Mouse (Mus musculus) midbrain, postnatal 0 days (tissue): ENCODE measurements at regions not wholly inside any gene's neighbourhood (a gene's known extent, or its start where the extent isn't known, plus 50 kb on each side); places are given as distances from the start of the nearest gene placed in this dataset.

ENCODE experiments used
- ATAC-seq: fragments of 200-750 bp; cut with Nextera tagmentation; 2 replicates; pipeline ENCODE4 v1.8.0; 2017; ENCODE audit warnings: moderate number of reproducible peaks, mild to moderate bottlenecking, moderate TSS enrichment, moderate library complexity; ENCODE audit not compliant: low FRiP score
- DNase-seq: peaks from one replicate; pipeline ENCODE4 v3.0.0-alpha.2; 2015; ENCODE audit warnings: low spot score
- H3K27ac ChIP-seq: fragments of 300-500 bp; sonication (generic); 2 replicates; pipeline ENCODE4 v1.5.1; 2014; ENCODE audit warnings: low read depth, mild to moderate bottlenecking, low read length, mixed read lengths
- H3K27me3 ChIP-seq: fragments of 300-500 bp; sonication (generic); 2 replicates; pipeline ENCODE4 v1.6.1; 2014; ENCODE audit warnings: low read length, control low read depth, mixed read lengths; ENCODE audit not compliant: insufficient read depth
- H3K36me3 ChIP-seq: fragments of 300-500 bp; sonication (generic); 2 replicates; pipeline ENCODE4 v1.6.1; 2014; ENCODE audit warnings: low read length, control low read depth, mixed read lengths; ENCODE audit not compliant: insufficient read depth
- H3K4me1 ChIP-seq: fragments of 300-500 bp; sonication (generic); 2 replicates; pipeline ENCODE4 v1.6.1; 2014; ENCODE audit warnings: mild to moderate bottlenecking, control low read depth, antibody characterized with exemption, low read length, mixed read lengths; ENCODE audit not compliant: insufficient read depth
- H3K4me2 ChIP-seq: fragments of 300-500 bp; sonication (generic); 2 replicates; pipeline ENCODE4 v1.6.1; 2014; ENCODE audit warnings: low read depth, mild to moderate bottlenecking, low read length, mixed read lengths; ENCODE audit not compliant: poor library complexity, severe bottlenecking
- H3K4me3 ChIP-seq: fragments of 300-500 bp; sonication (generic); 2 replicates; pipeline ENCODE4 v1.5.1; 2014; ENCODE audit warnings: low read depth, mild to moderate bottlenecking, low read length, moderate library complexity
- H3K9ac ChIP-seq: fragments of 300-500 bp; sonication (generic); replicated peaks from 2 replicates; pipeline ENCODE4 v1.6.1; 2014; ENCODE audit warnings: mild to moderate bottlenecking, low read length, moderate library complexity, mixed read lengths; ENCODE audit not compliant: poor library complexity, severe bottlenecking
- H3K9me3 ChIP-seq: fragments of 300-500 bp; sonication (generic); 2 replicates; pipeline ENCODE4 v1.6.1; 2016; ENCODE audit warnings: low read length, control low read depth
- CTCF ChIP-seq: IDR thresholded peaks from 2 replicates; pipeline ENCODE4 v1.5.1; 2016; ENCODE audit warnings: antibody characterized with exemption, mild to moderate bottlenecking
- WGBS: fragments of 180-500 bp; shearing (Covaris S2); extraction: QIAGEN DNeasy Blood & Tissue Kit; methylation state at CpG from one replicate; pipeline ENCODE4 v1.1.7; 2014; 5-methylcytosine and 5-hydroxymethylcytosine counted together

- Histone ChIP-seq H3K4me3 (no peak overlapping the region), H3K27me3 (no peaks in the 10 kb centered on the region), H3K36me3 (no peaks in the 10 kb centered on the region), H3K4me2 (no peak overlapping the region), H3K9ac (no peak overlapping the region), H3K4me1 (no peaks in the 10 kb centered on the region), H3K9me3 (no peaks in the 10 kb centered on the region), H3K27ac (no peak overlapping the region)
- 92% methylated on average over 2 of the region's 2 CpGs for WGBS
- ATAC-seq: no peak
- no peak for DNase-seq
- TF ChIP-seq CTCF: no peak
Measured at GRCm38 (mm10) chr5:64673861-64674260, 129.3 kb upstream of the Klf3 start.

DNA sequence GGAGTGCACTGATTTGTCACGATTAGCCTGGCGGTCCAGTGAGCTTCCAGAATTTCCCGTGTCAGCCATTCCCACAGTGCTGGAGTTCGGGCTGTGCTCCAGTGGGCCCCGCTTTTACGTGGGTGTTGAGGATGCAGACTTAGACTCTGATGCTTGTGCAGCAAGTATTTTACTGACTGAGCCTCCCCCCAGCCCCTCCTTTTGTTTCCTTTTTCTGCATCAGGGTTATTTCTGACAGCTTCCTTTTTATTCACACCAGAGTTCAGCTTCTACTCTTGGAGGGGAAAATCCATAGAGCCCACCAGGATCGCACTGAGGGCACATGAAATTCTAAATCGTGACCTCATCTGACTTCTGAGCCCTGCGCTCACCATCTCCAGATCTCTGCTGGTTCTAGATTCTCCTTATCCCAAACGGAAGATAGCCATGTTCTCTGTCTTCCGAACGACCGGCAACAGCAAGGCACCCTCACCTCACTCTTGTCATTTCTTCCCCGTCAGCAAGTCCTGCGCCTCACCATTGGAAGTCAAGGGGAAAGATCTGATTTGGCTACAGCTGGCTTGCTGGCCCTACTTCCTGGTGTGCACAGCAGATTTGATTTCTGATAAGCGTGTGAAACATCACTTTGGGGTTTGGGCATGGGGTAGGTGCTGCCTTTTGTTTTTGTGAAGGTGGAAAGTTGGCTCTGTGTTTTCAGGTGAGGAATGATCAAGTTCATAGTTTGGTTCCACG lies 126.8 kb upstream of the Klf3 start:
- no peak overlapping the region for H3K4me3 ChIP-seq
- no peaks in the 10 kb centered on the region for H3K36me3 ChIP-seq
- no peak overlapping the region for H3K27ac ChIP-seq
- ATAC-seq: no peak
- WGBS: 92% methylated on average over 17 of the region's 17 CpGs
- H3K9ac ChIP-seq: no peak overlapping the region
- no peak for DNase-seq
- no peak for TF ChIP-seq CTCF
- no peaks in the 10 kb centered on the region for H3K27me3 ChIP-seq
- H3K9me3 ChIP-seq: no peaks in the 10 kb centered on the region
- H3K4me2 ChIP-seq: no peak overlapping the region
- no peaks in the 10 kb centered on the region for H3K4me1 ChIP-seq

DNA sequence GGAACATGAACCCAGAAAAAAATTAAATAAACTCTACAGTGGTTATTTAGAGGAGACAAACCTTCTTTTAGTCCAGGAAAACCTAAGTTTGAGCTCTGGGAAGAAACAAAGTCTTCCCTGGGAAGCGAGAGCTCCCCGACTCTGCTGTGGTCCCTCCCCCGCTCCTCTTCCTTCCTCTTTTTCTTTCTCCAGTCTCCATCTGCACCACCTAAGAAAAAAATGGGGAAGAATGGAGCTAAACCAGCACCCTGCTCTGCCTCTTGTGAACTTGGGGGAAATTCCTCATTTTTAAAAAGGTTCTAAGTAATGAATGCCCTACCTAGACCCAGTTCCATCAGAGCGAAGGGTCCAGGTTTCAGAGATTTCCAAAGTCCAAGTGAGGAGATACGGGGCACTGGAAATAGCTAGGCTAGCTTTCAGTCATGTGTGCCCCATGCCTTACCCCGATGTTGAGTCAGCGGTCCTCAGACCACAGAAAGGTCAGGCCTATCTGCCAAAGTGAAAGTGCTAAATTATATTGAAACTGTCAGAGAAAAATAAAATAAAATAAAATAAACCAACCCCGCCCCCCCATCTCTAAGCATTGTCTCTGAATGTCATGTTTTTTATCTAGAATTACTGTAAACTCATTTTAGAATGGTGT lies 126.1 kb upstream of the Klf3 start:
- WGBS: 93% methylated on average over 8 of the region's 8 CpGs
- no peak overlapping the region for H3K9ac ChIP-seq
- ATAC-seq (no peak), DNase-seq (no peak)
- no peak overlapping the region for H3K4me3 ChIP-seq
- no peaks in the 10 kb centered on the region for H3K9me3 ChIP-seq
- no peaks in the 10 kb centered on the region for H3K27me3 ChIP-seq
- H3K4me2 ChIP-seq: no peak overlapping the region
- H3K36me3 ChIP-seq: no peaks in the 10 kb centered on the region
- H3K4me1 ChIP-seq: no peaks in the 10 kb centered on the region
- no peak overlapping the region for H3K27ac ChIP-seq
- no peak for TF ChIP-seq CTCF

DNA sequence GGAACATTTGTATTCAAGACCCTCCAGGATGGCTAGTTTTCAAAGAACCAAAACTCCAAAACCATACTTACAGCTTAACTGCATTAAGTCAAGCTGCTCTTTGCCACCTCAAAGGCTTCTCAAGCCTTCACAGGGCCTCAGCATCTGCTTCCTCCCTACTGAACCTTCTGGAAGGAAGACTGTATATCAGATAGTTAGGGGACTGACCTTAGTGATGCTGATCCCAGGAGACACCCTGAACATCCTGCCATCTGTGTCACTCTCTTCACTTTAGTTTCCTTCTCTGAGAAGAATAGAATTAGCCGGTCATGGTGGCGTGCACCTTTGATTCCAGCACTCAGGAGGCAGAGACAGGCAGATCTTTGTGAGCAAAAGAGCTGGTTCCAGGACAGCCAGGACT lies 124.5 kb upstream of the Klf3 start:
- Histone ChIP-seq H3K27ac (no peak overlapping the region), H3K4me2 (no peak overlapping the region), H3K27me3 (no peaks in the 10 kb centered on the region), H3K4me1 (no peaks in the 10 kb centered on the region), H3K9ac (no peak overlapping the region), H3K36me3 (no peaks in the 10 kb centered on the region), H3K4me3 (no peak overlapping the region), H3K9me3 (no peaks in the 10 kb centered on the region)
- no peak for DNase-seq
- no peak for TF ChIP-seq CTCF
- 96% methylated on average over 2 of the region's 2 CpGs for WGBS
- no peak for ATAC-seq

- DNase-seq: no peak
- H3K4me1 ChIP-seq: no peaks in the 10 kb centered on the region
- H3K4me3 ChIP-seq: no peak overlapping the region
- H3K27me3 ChIP-seq: no peaks in the 10 kb centered on the region
- ATAC-seq: no peak
- H3K9me3 ChIP-seq: no peaks in the 10 kb centered on the region
- no peak for TF ChIP-seq CTCF
- H3K4me2 ChIP-seq: no peak overlapping the region
- no peak overlapping the region for H3K27ac ChIP-seq
- no peak overlapping the region for H3K9ac ChIP-seq
- 85% methylated on average over 18 of the region's 18 CpGs for WGBS
- H3K36me3 ChIP-seq: no peaks in the 10 kb centered on the region
Measured at GRCm38 (mm10) chr5:64679996-64680625, 123.1 kb upstream of the Klf3 start.

- no peak for DNase-seq
- H3K4me3 ChIP-seq: no peak overlapping the region
- no peaks in the 10 kb centered on the region for H3K27me3 ChIP-seq
- H3K4me2 ChIP-seq: no peak overlapping the region
- ATAC-seq: no peak
- H3K9ac ChIP-seq: no peak overlapping the region
- no peaks in the 10 kb centered on the region for H3K9me3 ChIP-seq
- TF ChIP-seq CTCF: no peak
- H3K27ac ChIP-seq: no peak overlapping the region
- H3K36me3 ChIP-seq: no peaks in the 10 kb centered on the region
- WGBS: 94% methylated on average over 5 of the region's 5 CpGs
- H3K4me1 ChIP-seq: no peaks in the 10 kb centered on the region
Measured at GRCm38 (mm10) chr5:64681161-64681560, 122.0 kb upstream of the Klf3 start.
